Mouse (Mus musculus) midbrain, embryonic 16.5 days (tissue): ENCODE results near the gene Zfp512b. TPM values are rescaled to one million over a fixed set of nuclear protein-coding genes. Genes with fewer than 3 reads are reported as not detected.

Source experiments
- ATAC-seq: fragments of 200-750 bp; cut with Nextera tagmentation; 2 replicates; pipeline ENCODE4 v1.8.0; 2017; ENCODE audit warnings: moderate TSS enrichment
- H3K27ac ChIP-seq: fragments of 300-500 bp; sonication (generic); 2 replicates; pipeline ENCODE4 v1.5.1; 2014; ENCODE audit warnings: mild to moderate bottlenecking, low read length, mixed read lengths
- H3K27me3 ChIP-seq: fragments of 300-500 bp; sonication (generic); 2 replicates; pipeline ENCODE4 v1.6.1; 2014; ENCODE audit warnings: low read depth, low read length, mixed read lengths; ENCODE audit not compliant: control insufficient read depth, insufficient read depth
- H3K36me3 ChIP-seq: fragments of 300-500 bp; sonication (generic); 2 replicates; pipeline ENCODE4 v1.6.1; 2014; ENCODE audit warnings: mild to moderate bottlenecking, low read length, moderate library complexity, mixed read lengths; ENCODE audit not compliant: control insufficient read depth, insufficient read depth
- H3K4me1 ChIP-seq: fragments of 300-500 bp; sonication (generic); 2 replicates; pipeline ENCODE4 v1.6.1; 2014; ENCODE audit warnings: mild to moderate bottlenecking, low read length, mixed read lengths; ENCODE audit not compliant: control insufficient read depth, insufficient read depth
- H3K4me2 ChIP-seq: fragments of 300-500 bp; sonication (generic); 2 replicates; pipeline ENCODE4 v1.6.1; 2014; ENCODE audit warnings: mild to moderate bottlenecking, low read length, mixed read lengths
- H3K4me3 ChIP-seq: fragments of 300-500 bp; sonication (generic); 2 replicates; pipeline ENCODE4 v1.5.1; 2014; ENCODE audit warnings: low read depth, mild to moderate bottlenecking, low read length, moderate library complexity, mixed read lengths
- H3K9ac ChIP-seq: fragments of 300-500 bp; sonication (generic); 2 replicates; pipeline ENCODE4 v1.6.1; 2014; ENCODE audit warnings: low read depth, low read length, mixed read lengths
- H3K9me3 ChIP-seq: fragments of 300-500 bp; sonication (generic); replicated peaks from 2 replicates; pipeline ENCODE4 v1.6.1; 2014; ENCODE audit warnings: mild to moderate bottlenecking, low read length, mixed read lengths; ENCODE audit not compliant: control insufficient read depth, poor library complexity, severe bottlenecking
- WGBS: fragments of 180-500 bp; shearing (Covaris S2); extraction: QIAGEN DNeasy Blood & Tissue Kit; methylation state at CpG from one replicate; pipeline ENCODE4 v1.1.7; 2014; 5-methylcytosine and 5-hydroxymethylcytosine counted together
- polyA plus RNA-seq: library from polyadenylated mRNA; unstranded; fragments of >200 nt; fragmentation: Nextera tagmentation; extraction: Ambion mirVana; gene quantifications from 2 replicates; pipeline ENCODE4 v1.2.1, GENCODE M21; 2015

The Zfp512b gene
- polyA plus RNA-seq, 1 experiment from 2014 or later, result 70.0 TPM

- Histone ChIP-seq H3K4me3 (peak overlapping the region; percentile 97), H3K36me3 (peaks cover 19% of the 10 kb centered on the region), H3K27me3 (no peaks in the 10 kb centered on the region), H3K9me3 (no peaks in the 10 kb centered on the region), H3K9ac (peak overlapping the region; percentile 98), H3K4me2 (peak overlapping the region; percentile 81), H3K27ac (peak overlapping the region; percentile 95), H3K4me1 (peaks cover 31% of the 10 kb centered on the region)
- peak; percentile 17; the same call in 1 of the 2 replicates for ATAC-seq
- WGBS, result 2% methylated on average over 6 of the region's 6 CpGs
These were observed 429 bp upstream of the Zfp512b start for GRCm38 (mm10) chr2:181593042-181593421.

- Histone ChIP-seq H3K9ac (peak within 1 kb of the TSS; percentile 98), H3K27me3 (no peaks in the 10 kb centered on the region), H3K9me3 (no peaks in the 10 kb centered on the region), H3K4me3 (peak within 1 kb of the TSS; percentile 97), H3K4me1 (peaks cover 19% of the 10 kb centered on the region), H3K27ac (peak within 1 kb of the TSS; percentile 95), H3K36me3 (peaks cover 28% of the 10 kb centered on the region), H3K4me2 (peak within 1 kb of the TSS; percentile 81)
- ATAC-seq, result 0 out of 2 replicates have a peak, but pooled peaks have one; percentile 17
- WGBS, result 11% methylated on average over 5 of the region's 5 CpGs
These were observed 996 bp downstream of the Zfp512b start, which contains the start of gene Prpf6 for GRCm38 (mm10) chr2:181591528-181592085. TSS of gene Prpf6 (plus strand) at chr2:181591868.

- peaks cover 37% of the 10 kb centered on the region for H3K36me3 ChIP-seq
- H3K27me3 ChIP-seq, result no peaks in the 10 kb centered on the region
- no peak overlapping the region for H3K9ac ChIP-seq
- H3K4me1 ChIP-seq, result peaks cover 19% of the 10 kb centered on the region
- ATAC-seq, result no peak
- H3K9me3 ChIP-seq, result no peaks in the 10 kb centered on the region
- 98% methylated on average over 5 of the region's 5 CpGs for WGBS
- H3K27ac ChIP-seq, result no peak overlapping the region
- H3K4me2 ChIP-seq, result no peak overlapping the region
- H3K4me3 ChIP-seq, result no peak overlapping the region
These were observed 2.1 kb downstream of the Zfp512b start for GRCm38 (mm10) chr2:181590471-181590870.

- 95% methylated on average over 9 of the region's 9 CpGs for WGBS
These were observed 2.9 kb downstream of the Zfp512b start for GRCm38 (mm10) chr2:181589732-181590105.

GRCm38 (mm10) chr2:181589011-181589731, 3.4 kb downstream of the Zfp512b start:
- ATAC-seq, result no peak
- WGBS, result 91% methylated on average over 10 of the region's 10 CpGs
- peaks cover 44% of the 10 kb centered on the region for H3K36me3 ChIP-seq

More at GRCm38 (mm10) chr2:181589732-181590105, 2.9 kb downstream of the Zfp512b start:
- no peak overlapping the region for H3K4me2 ChIP-seq
- H3K9ac ChIP-seq, result no peak overlapping the region
- no peak overlapping the region for H3K27ac ChIP-seq
- no peaks in the 10 kb centered on the region for H3K27me3 ChIP-seq
- peaks cover 19% of the 10 kb centered on the region for H3K4me1 ChIP-seq
- no peaks in the 10 kb centered on the region for H3K9me3 ChIP-seq
- peaks cover 39% of the 10 kb centered on the region for H3K36me3 ChIP-seq
- no peak overlapping the region for H3K4me3 ChIP-seq
- ATAC-seq, result no peak

GRCm38 (mm10) chr2:181588229-181588780, 4.3 kb downstream of the Zfp512b start:
- H3K36me3 ChIP-seq, result peaks cover 50% of the 10 kb centered on the region
- no peaks in the 10 kb centered on the region for H3K27me3 ChIP-seq
- ATAC-seq, result no peak
- no peak overlapping the region for H3K4me2 ChIP-seq
- 93% methylated on average over 11 of the region's 11 CpGs for WGBS
- peaks cover 18% of the 10 kb centered on the region for H3K4me1 ChIP-seq
- H3K9ac ChIP-seq, result no peak overlapping the region
- H3K27ac ChIP-seq, result no peak overlapping the region
- H3K4me3 ChIP-seq, result no peak overlapping the region
- H3K9me3 ChIP-seq, result no peaks in the 10 kb centered on the region

More at GRCm38 (mm10) chr2:181589011-181589731, 3.4 kb downstream of the Zfp512b start:
- no peaks in the 10 kb centered on the region for H3K27me3 ChIP-seq
- no peaks in the 10 kb centered on the region for H3K9me3 ChIP-seq
- no peak overlapping the region for H3K9ac ChIP-seq
- peaks cover 19% of the 10 kb centered on the region for H3K4me1 ChIP-seq
- no peak overlapping the region for H3K27ac ChIP-seq
- no peak overlapping the region for H3K4me3 ChIP-seq
- H3K4me2 ChIP-seq, result no peak overlapping the region

GRCm38 (mm10) chr2:181587796-181588195, 4.8 kb downstream of the Zfp512b start:
- H3K27ac ChIP-seq, result no peak overlapping the region
- no peaks in the 10 kb centered on the region for H3K27me3 ChIP-seq
- H3K4me1 ChIP-seq, result peaks cover 14% of the 10 kb centered on the region
- 77% methylated on average over 6 of the region's 6 CpGs for WGBS
- no peaks in the 10 kb centered on the region for H3K9me3 ChIP-seq
- no peak for ATAC-seq
- H3K4me2 ChIP-seq, result no peak overlapping the region
- no peak overlapping the region for H3K4me3 ChIP-seq
- peaks cover 50% of the 10 kb centered on the region for H3K36me3 ChIP-seq
- no peak overlapping the region for H3K9ac ChIP-seq

- H3K36me3 ChIP-seq, result peaks cover 50% of the 10 kb centered on the region
- no peak for ATAC-seq
- no peak overlapping the region for H3K4me2 ChIP-seq
- H3K27me3 ChIP-seq, result no peaks in the 10 kb centered on the region
- H3K4me3 ChIP-seq, result no peak overlapping the region
- H3K4me1 ChIP-seq, result peaks cover 12% of the 10 kb centered on the region
- H3K27ac ChIP-seq, result no peak overlapping the region
- no peak overlapping the region for H3K9ac ChIP-seq
- H3K9me3 ChIP-seq, result no peaks in the 10 kb centered on the region
- 96% methylated on average over 3 of the region's 3 CpGs for WGBS
These were observed 6.5 kb downstream of the Zfp512b start for GRCm38 (mm10) chr2:181586124-181586523.

GRCm38 (mm10) chr2:181585506-181585905, 7.1 kb downstream of the Zfp512b start:
- no peak overlapping the region for H3K27ac ChIP-seq
- H3K4me2 ChIP-seq, result no peak overlapping the region
- no peaks in the 10 kb centered on the region for H3K9me3 ChIP-seq
- no peak overlapping the region for H3K4me3 ChIP-seq
- peaks cover 50% of the 10 kb centered on the region for H3K36me3 ChIP-seq
- H3K4me1 ChIP-seq, result peaks cover 11% of the 10 kb centered on the region
- no peak overlapping the region for H3K9ac ChIP-seq
- WGBS, result 95% methylated on average over 5 of the region's 5 CpGs
- H3K27me3 ChIP-seq, result no peaks in the 10 kb centered on the region
- ATAC-seq, result no peak
